Comparison of ENCODE assay signal across 8 mouse cellular contexts in genomic region chr17:56275842-56276480, GRCm38 (mm10). TPM values are rescaled to one million over a fixed set of nuclear protein-coding genes. Genes with fewer than 3 reads are reported as not detected.
A peak's percentile ranks its signal among the peaks of the same experiment; 100 is the strongest.
DNase-seq lines count a peak whose midpoint lies in the region; ATAC-seq lines count a peak whose summit lies in the region.

No protein-coding gene starts in this region.

- H3K4me1 ChIP-seq in heart, embryonic 14.5 days (ENCODE audit: control insufficient read depth in 2 of 2, insufficient read depth in 2 of 2, low read length in 2 of 2), result peaks cover 8 to 31% of the 10 kb centered on the region in 2 experiments
- H3K4me1 ChIP-seq in neural tube, embryonic 12.5 days, result peaks cover 16% of the 10 kb centered on the region; the same call in 1 of the 2 replicates

- ATAC-seq in heart, embryonic 14.5 days (ENCODE audit: insufficient number of reproducible peaks, insufficient read depth, low FRiP score, low read depth), result 0 out of 2 replicates have a peak, but pooled peaks have one; percentile 28
- ATAC-seq in neural tube, embryonic 12.5 days (ENCODE audit: low FRiP score, low read depth), result no peak
- no peak for ATAC-seq in monocyte, adult 5-6 weeks (replicated peaks; ENCODE audit: insufficient number of reproducible peaks, low FRiP score, low TSS enrichment, poor library complexity, severe bottlenecking)

- H3K4me2 ChIP-seq in heart, embryonic 14.5 days (ENCODE audit: low read length), result peak overlapping the region; percentile 61
- peak overlapping the region; percentile 75 for H3K4me2 ChIP-seq in neural tube, embryonic 12.5 days (replicated peaks)

- H3K27ac ChIP-seq in heart, embryonic 14.5 days (replicated peaks in 1 of 2; ENCODE audit: control insufficient read depth in 1 of 2, insufficient read depth in 1 of 2, low read depth in 2 of 2, low read length in 2 of 2), result peak overlapping the region; percentile 94 to 97
- no peak overlapping the region for H3K27ac ChIP-seq in neural tube, embryonic 12.5 days

- peak overlapping the region; percentile 93 for H3K9ac ChIP-seq in heart, embryonic 14.5 days (ENCODE audit: low read length)
- peak overlapping the region; percentile 54 for H3K9ac ChIP-seq in neural tube, embryonic 12.5 days

- DNase-seq in gastrocnemius, postnatal 25 days, result peak; percentile 57
- no peak for DNase-seq in gastrocnemius, postnatal 10 days
- peak; percentile 42 for DNase-seq in adrenal gland, postnatal 25 days
- DNase-seq in kidney, postnatal 25 days, result peak; percentile 69 to 90
- DNase-seq in right cerebral cortex, postnatal 25 days, result no peak

- WGBS in heart, embryonic 14.5 days, result 13% methylated on average over 5 of the region's 5 CpGs
- 32% methylated on average over 5 of the region's 5 CpGs for WGBS in neural tube, embryonic 12.5 days

- peaks cover 64% of the 10 kb centered on the region for H3K36me3 ChIP-seq in heart, embryonic 14.5 days (ENCODE audit: control insufficient read depth, insufficient read depth, low read length)
- 0 out of 2 replicates have a peak, but pooled peaks cover 3% of the 10 kb centered on the region for H3K36me3 ChIP-seq in neural tube, embryonic 12.5 days

- H3K4me3 ChIP-seq in heart, embryonic 14.5 days (ENCODE audit: control insufficient read depth in 1 of 2, insufficient read depth in 1 of 2, low read depth in 1 of 2, low read length in 2 of 2), result peak overlapping the region; percentile 66 to 68
- peak overlapping the region; percentile 37 for H3K4me3 ChIP-seq in neural tube, embryonic 12.5 days

- no peaks in the 10 kb centered on the region for H3K9me3 ChIP-seq in heart, embryonic 14.5 days (ENCODE audit: control insufficient read depth, low read length)
- H3K9me3 ChIP-seq in neural tube, embryonic 12.5 days, result no peaks in the 10 kb centered on the region

- H3K27me3 ChIP-seq in heart, embryonic 14.5 days (ENCODE audit: control insufficient read depth, insufficient read depth, low read length), result no peaks in the 10 kb centered on the region
- H3K27me3 ChIP-seq in neural tube, embryonic 12.5 days (replicated peaks), result no peaks in the 10 kb centered on the region

RNA-seq across cellular contexts. Expression of gene Ticam1, which starts 0.6 kb away (rescaled TPM):
- total RNA-seq in gastrocnemius, postnatal 25 days (2021), result 1 to 10 TPM; 2.8 to 3.0 TPM
- 1 to 10 TPM; 6.6 to 6.8 TPM for total RNA-seq in gastrocnemius, postnatal 10 days (2021)
- 25.1 and 28.8 TPM in 2 replicates for total RNA-seq in adrenal gland, postnatal 25 days (2021)
- 9.2 and 9.3 TPM in 2 replicates for polyA plus RNA-seq in heart, embryonic 14.5 days (2014; fragmentation: Nextera tagmentation; extraction: Ambion mirVana)
- polyA plus RNA-seq in neural tube, embryonic 12.5 days (2016; fragmentation: Nextera tagmentation; extraction: Ambion mirVana), result 1.5 and 2.0 TPM in 2 replicates
- 2.6 to 11.4 TPM (median 3.9 TPM) in 3 replicates for total RNA-seq in monocyte, adult 5-6 weeks (2017)

RNA-seq across cellular contexts. Expression of gene Plin3, which starts 16.7 kb away (rescaled TPM):
- 10 to 100 TPM; 35.3 to 39.1 TPM for total RNA-seq in gastrocnemius, postnatal 25 days (2021)
- 10 to 100 TPM; 37.2 to 41.7 TPM for total RNA-seq in gastrocnemius, postnatal 10 days (2021)
- 59.7 and 102 TPM in 2 replicates for total RNA-seq in adrenal gland, postnatal 25 days (2021)
- polyA plus RNA-seq in heart, embryonic 14.5 days (2014; fragmentation: Nextera tagmentation; extraction: Ambion mirVana), result 66.4 and 70.9 TPM in 2 replicates
- polyA plus RNA-seq in neural tube, embryonic 12.5 days (2016; fragmentation: Nextera tagmentation; extraction: Ambion mirVana), result 29.0 and 31.7 TPM in 2 replicates
- 10.2 to 15.5 TPM (median 13.4 TPM) in 3 replicates for total RNA-seq in monocyte, adult 5-6 weeks (2017)

RNA-seq across cellular contexts. Expression of gene Fem1a, which starts 19.4 kb away (rescaled TPM):
- 100 to 1,000 TPM; 133 to 135 TPM for total RNA-seq in gastrocnemius, postnatal 25 days (2021)
- total RNA-seq in gastrocnemius, postnatal 10 days (2021), result 10 to 100 TPM; 91.9 to 99.8 TPM
- 30.0 and 32.0 TPM in 2 replicates for total RNA-seq in adrenal gland, postnatal 25 days (2021)
- polyA plus RNA-seq in heart, embryonic 14.5 days (2014; fragmentation: Nextera tagmentation; extraction: Ambion mirVana), result 23.6 and 25.9 TPM in 2 replicates
- 19.9 and 20.6 TPM in 2 replicates for polyA plus RNA-seq in neural tube, embryonic 12.5 days (2016; fragmentation: Nextera tagmentation; extraction: Ambion mirVana)
- 13.2 to 22.7 TPM (median 13.6 TPM) in 3 replicates for total RNA-seq in monocyte, adult 5-6 weeks (2017)

RNA-seq across cellular contexts. Expression of gene Arrdc5, which starts 24.1 kb away (rescaled TPM):
- total RNA-seq in gastrocnemius, postnatal 25 days (2021), result not detected
- not detected for total RNA-seq in gastrocnemius, postnatal 10 days (2021)
- total RNA-seq in adrenal gland, postnatal 25 days (2021), result not detected in 2 replicates
- not detected in 2 replicates for polyA plus RNA-seq in heart, embryonic 14.5 days (2014; fragmentation: Nextera tagmentation; extraction: Ambion mirVana)
- not detected in 2 replicates for polyA plus RNA-seq in neural tube, embryonic 12.5 days (2016; fragmentation: Nextera tagmentation; extraction: Ambion mirVana)
- not detected in 3 replicates for total RNA-seq in monocyte, adult 5-6 weeks (2017)

RNA-seq across cellular contexts. Expression of gene Uhrf1, which starts 27.2 kb away (rescaled TPM):
- 1 to 10 TPM; 2.6 to 2.7 TPM for total RNA-seq in gastrocnemius, postnatal 25 days (2021)
- total RNA-seq in gastrocnemius, postnatal 10 days (2021), result 10 to 100 TPM; 14.4 to 20.3 TPM
- total RNA-seq in adrenal gland, postnatal 25 days (2021), result 14.1 and 14.8 TPM in 2 replicates
- 42.8 and 44.6 TPM in 2 replicates for polyA plus RNA-seq in heart, embryonic 14.5 days (2014; fragmentation: Nextera tagmentation; extraction: Ambion mirVana)
- 94.7 and 95.2 TPM in 2 replicates for polyA plus RNA-seq in neural tube, embryonic 12.5 days (2016; fragmentation: Nextera tagmentation; extraction: Ambion mirVana)
- 1.2 to 5.9 TPM (median 3.2 TPM) in 3 replicates for total RNA-seq in monocyte, adult 5-6 weeks (2017)

Comparison
In these comparisons a context has a peak if more than half of its experiments do, and no peak if none do; other contexts are left out.
1. DNase-seq: peak in gastrocnemius, postnatal 25 days (single experiment), adrenal gland, postnatal 25 days (single experiment) and kidney, postnatal 25 days (2 of 2); none in gastrocnemius, postnatal 10 days (single experiment) and right cerebral cortex, postnatal 25 days (single experiment).